Mouse (Mus musculus) gastrocnemius, adult 8-10 months (tissue): ENCODE measurements at regions not wholly inside any gene's neighbourhood (a gene's known extent, or its start where the extent isn't known, plus 50 kb on each side); places are given as distances from the start of the nearest gene placed in this dataset.

Source experiments
- DNase-seq, 2 experiments: peaks; one replicate each; pipeline ENCODE4 v3.0.0; 2022; ENCODE audit warnings: low spot score in 2 of 2

- no peak for DNase-seq
These were observed 263.1 kb upstream of the Etaa1 start for GRCm38 (mm10) chr11:18216762-18217161.

GRCm38 (mm10) chr11:18173028-18173427, 219.4 kb upstream of the Etaa1 start:
- no peak for DNase-seq

GRCm38 (mm10) chr11:18171207-18171776, 217.6 kb upstream of the Etaa1 start:
- no peak for DNase-seq

- no peak for DNase-seq
These were observed 212.1 kb upstream of the Etaa1 start for GRCm38 (mm10) chr11:18165609-18166347.

GRCm38 (mm10) chr11:18164025-18164423, 210.3 kb upstream of the Etaa1 start:
- no peak for DNase-seq

- no peak for DNase-seq
These were observed 209.7 kb upstream of the Etaa1 start for GRCm38 (mm10) chr11:18163156-18164024.

- no peak for DNase-seq
These were observed 202.8 kb upstream of the Etaa1 start for GRCm38 (mm10) chr11:18156506-18156905.

- DNase-seq, result peak in 1 of 2 experiments; percentile 7
These were observed 198.3 kb upstream of the Etaa1 start for GRCm38 (mm10) chr11:18151788-18152563.

GRCm38 (mm10) chr11:18151369-18151768, 197.7 kb upstream of the Etaa1 start:
- no peak for DNase-seq

GRCm38 (mm10) chr11:18127488-18127887, 173.8 kb upstream of the Etaa1 start:
- DNase-seq, result no peak

GRCm38 (mm10) chr11:18123031-18123430, 169.4 kb upstream of the Etaa1 start:
- DNase-seq, result no peak

- no peak for DNase-seq
These were observed 168.9 kb upstream of the Etaa1 start for GRCm38 (mm10) chr11:18122616-18123015.

- peak; percentile 5 to 32 for DNase-seq
These were observed 162.2 kb upstream of the Etaa1 start for GRCm38 (mm10) chr11:18115693-18116450.

GRCm38 (mm10) chr11:18102841-18103240, 149.2 kb upstream of the Etaa1 start:
- no peak for DNase-seq

GRCm38 (mm10) chr11:18075840-18076435, 122.3 kb upstream of the Etaa1 start:
- DNase-seq, result no peak

- DNase-seq, result no peak
These were observed 117.1 kb upstream of the Etaa1 start for GRCm38 (mm10) chr11:18070586-18071306.

GRCm38 (mm10) chr11:18070032-18070374, 116.3 kb upstream of the Etaa1 start:
- DNase-seq, result no peak

- DNase-seq, result no peak
These were observed 115.8 kb upstream of the Etaa1 start for GRCm38 (mm10) chr11:18069348-18070031.

- no peak for DNase-seq
These were observed 114.4 kb upstream of the Etaa1 start for GRCm38 (mm10) chr11:18068085-18068484.
